Mouse (Mus musculus): ENCODE data around the gene Srgap1. TPM values are rescaled to one million over a fixed set of nuclear protein-coding genes. Genes with fewer than 3 reads are reported as not detected.

The Srgap1 gene
- polyA plus RNA-seq, 1 experiment from 2014 or later = 15.8 TPM

- H3K4me2 ChIP-seq = no peak overlapping the region
- H3K4me1 ChIP-seq (replicated peaks) = no peaks in the 10 kb centered on the region
- no peak for ATAC-seq (ENCODE audit: insufficient number of reproducible peaks, insufficient read depth, low FRiP score, low TSS enrichment, low read depth)
- H3K9ac ChIP-seq (replicated peaks) = no peak overlapping the region
- WGBS = 89% methylated on average over 8 of the region's 8 CpGs
- no peaks in the 10 kb centered on the region for H3K9me3 ChIP-seq
- H3K4me3 ChIP-seq (replicated peaks) = no peak overlapping the region
- no peaks in the 10 kb centered on the region for H3K36me3 ChIP-seq
- no peak overlapping the region for H3K27ac ChIP-seq
- no peaks in the 10 kb centered on the region for H3K27me3 ChIP-seq
Observed at GRCm38 (mm10) chr10:121731048-121731725, 315.9 kb downstream of the Srgap1 start.

Other genes with a start within 250 kb of the Srgap1 start
- 45.3 and 51.3 TPM in 2 replicates for gene Rxylt1, start 50.1 kb upstream of the Srgap1 start, polyA plus RNA-seq (2016; fragmentation: Nextera tagmentation; extraction: Ambion mirVana)